Mouse (Mus musculus) liver, adult 2 months (tissue): ENCODE measurements around the gene Prss45.

Source experiments
- CTCF ChIP-seq: fragments of 200-500 bp; IDR thresholded peaks from 2 replicates; pipeline ENCODE4 v1.5.1; 2011; ENCODE audit warnings: low read depth, low read length, control low read depth
- POLR2A ChIP-seq: fragments of 200-500 bp; IDR thresholded peaks from 2 replicates; pipeline ENCODE4 v1.6.1; 2011; ENCODE audit warnings: low read length, control low read depth; ENCODE audit not compliant: insufficient read depth; ENCODE audit errors: extremely low read depth

GRCm38 (mm10) chr9:110825426-110825825 is 9.0 kb upstream of the Prss45 start:
- no peak for TF ChIP-seq CTCF
- TF ChIP-seq POLR2A: no peak
